In the genomic region with DNA sequence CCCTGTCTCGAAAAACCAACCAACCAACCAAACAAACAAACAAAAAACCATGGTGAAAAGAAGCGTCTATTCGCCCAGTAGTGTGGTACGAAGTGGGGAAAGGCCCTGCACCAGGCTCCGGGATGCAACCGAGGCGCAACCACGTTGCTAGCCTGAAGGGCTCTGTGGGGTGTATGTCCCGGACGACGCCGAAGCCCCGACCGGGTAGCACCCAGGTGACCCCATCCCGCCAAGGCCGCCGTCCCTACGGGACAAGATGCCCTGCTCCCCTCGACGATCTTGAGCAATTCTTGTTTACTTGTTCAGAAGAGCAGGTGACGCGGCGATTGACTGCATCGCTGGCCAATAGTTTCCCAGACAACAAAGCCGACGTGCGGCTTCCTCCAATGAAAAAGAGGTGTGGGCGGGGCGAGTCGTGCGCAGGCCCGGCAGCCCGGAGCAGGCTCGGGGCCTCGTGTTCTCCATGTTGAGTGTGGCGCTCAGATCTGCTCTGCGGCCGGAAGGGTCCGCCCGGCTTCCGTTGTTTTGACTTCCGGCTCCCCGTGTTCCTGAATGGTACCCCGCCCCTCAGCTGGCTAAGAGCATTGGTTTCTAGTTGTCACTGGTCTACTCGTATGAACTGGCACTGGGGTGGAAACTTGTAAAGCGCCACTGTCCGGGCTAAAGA, we compare ENCODE assay signal across 8 mouse cellular contexts. TPM values are rescaled to one million over a fixed set of nuclear protein-coding genes. Genes with fewer than 3 reads are reported as not detected.
DNase-seq lines count a peak whose midpoint lies in the region; ATAC-seq and TF ChIP-seq lines count a peak whose summit lies in the region.

No protein-coding gene starts in this region.

- peak overlapping the region; percentile 74 for H3K9ac ChIP-seq in MEL (ENCODE audit: control insufficient read depth, low read depth, low read length, poor library complexity, severe bottlenecking)
- peak overlapping the region; percentile 66 for H3K9ac ChIP-seq in forebrain, postnatal 0 days
- H3K9ac ChIP-seq in lung, embryonic 15.5 days: peak overlapping the region; percentile 53

- TF ChIP-seq RAD21 in MEL (IDR thresholded peaks at IDR 0.05; ENCODE audit: low read depth, low read length): no peak

- ATAC-seq in forebrain, postnatal 0 days: peak; percentile 97
- peak; percentile 95 for ATAC-seq in lung, embryonic 15.5 days (ENCODE audit: borderline replicate concordance, extremely low read depth, low FRiP score, low TSS enrichment)

- peaks cover 12 to 32% of the 10 kb centered on the region in 2 experiments for H3K4me1 ChIP-seq in MEL (ENCODE audit: control insufficient read depth in 1 of 2, insufficient read depth in 2 of 2, low read length in 2 of 2)
- peaks cover 11% of the 10 kb centered on the region; the same call in 1 of the 2 replicates for H3K4me1 ChIP-seq in cerebellum, adult 2 months (ENCODE audit: control insufficient read depth, insufficient read depth, low read length)
- H3K4me1 ChIP-seq in forebrain, postnatal 0 days (ENCODE audit: insufficient read depth): peaks cover 2% of the 10 kb centered on the region; the same call in 1 of the 2 replicates
- peaks cover 19% of the 10 kb centered on the region; the same call in 1 of the 2 replicates for H3K4me1 ChIP-seq in lung, embryonic 15.5 days

- peaks cover 0 to 23% of the 10 kb centered on the region in 2 experiments; a peak in 2 of 4 replicates for H3K36me3 ChIP-seq in MEL (ENCODE audit: control insufficient read depth in 1 of 2, insufficient read depth in 2 of 2, low read length in 2 of 2)
- H3K36me3 ChIP-seq in forebrain, postnatal 0 days (ENCODE audit: insufficient read depth): no peaks in the 10 kb centered on the region
- no peaks in the 10 kb centered on the region for H3K36me3 ChIP-seq in lung, embryonic 15.5 days

- peaks cover under 1% of the 10 kb centered on the region; the same call in 1 of the 2 replicates for H3K79me2 ChIP-seq in MEL (ENCODE audit: control insufficient read depth, insufficient read depth, low read length, poor library complexity)

- H3K9me3 ChIP-seq in MEL (replicated peaks; ENCODE audit: insufficient read depth, low read length): no peaks in the 10 kb centered on the region
- H3K9me3 ChIP-seq in forebrain, postnatal 0 days (ENCODE audit: low read length): no peaks in the 10 kb centered on the region
- no peaks in the 10 kb centered on the region for H3K9me3 ChIP-seq in lung, embryonic 15.5 days

- peak in 1 of 2 experiments; percentile 63; a peak in 1 of 4 replicates for TF ChIP-seq POLR2A in MEL (IDR thresholded peaks at IDR 0.05; ENCODE audit: control insufficient read depth in 1 of 2, insufficient read depth in 1 of 2, low read depth in 1 of 2, low read length in 2 of 2, poor library complexity in 1 of 2)
- peak; percentile 94 for TF ChIP-seq POLR2A in cerebellum, adult 2 months (IDR thresholded peaks at IDR 0.05; ENCODE audit: borderline replicate concordance, insufficient read depth, low read length)

- WGBS in cerebellum, adult 2 months: under 1% methylated on average over 47 of the region's 47 CpGs
- 2% methylated on average over 47 of the region's 47 CpGs for WGBS in forebrain, postnatal 0 days
- WGBS in lung, embryonic 15.5 days: under 1% methylated on average over 47 of the region's 47 CpGs

- H3K4me2 ChIP-seq in forebrain, postnatal 0 days (ENCODE audit: low read depth): peak overlapping the region; percentile 65
- peak overlapping the region; percentile 72 for H3K4me2 ChIP-seq in lung, embryonic 15.5 days

- peak; percentile 99 for DNase-seq in MEL (ENCODE audit: low read depth, low spot score)
- DNase-seq in cerebellum, adult 2 months: peak; percentile 100
- DNase-seq in forebrain, postnatal 0 days: peak; percentile 99
- peak; percentile 100 for DNase-seq in heart, postnatal 4 days
- DNase-seq in layer of hippocampus, adult 8-10 months (ENCODE audit: low spot score in 2 of 2): peak; percentile 99 to 100
- DNase-seq in ovary, adult 18-20 months (ENCODE audit: low spot score): peak; percentile 99
- peak; percentile 99 for DNase-seq in thymus, postnatal 0 days (ENCODE audit: low spot score)

- no peaks in the 10 kb centered on the region for H3K27me3 ChIP-seq in MEL (ENCODE audit: control insufficient read depth in 1 of 2, insufficient read depth in 2 of 2, low read length in 2 of 2)
- no peaks in the 10 kb centered on the region for H3K27me3 ChIP-seq in cerebellum, adult 2 months (ENCODE audit: control insufficient read depth, insufficient read depth, low read length)
- no peaks in the 10 kb centered on the region for H3K27me3 ChIP-seq in forebrain, postnatal 0 days (ENCODE audit: insufficient read depth, low read length)
- no peaks in the 10 kb centered on the region; the same call in 1 of the 2 replicates for H3K27me3 ChIP-seq in lung, embryonic 15.5 days

- peak in 1 of 2 experiments; percentile 41; a peak in 2 of 4 replicates for TF ChIP-seq EP300 in MEL (IDR thresholded peaks at IDR 0.05; ENCODE audit: low read depth in 1 of 2, low read length in 2 of 2)

- no peak for TF ChIP-seq CTCF in MEL (IDR thresholded peaks at IDR 0.05 in 2 of 3, conservative IDR thresholded peaks at IDR 0.05 in 1 of 3; ENCODE audit: control insufficient read depth in 1 of 3, insufficient read depth in 1 of 3, low read depth in 2 of 3, low read length in 3 of 3, poor library complexity in 1 of 3, severe bottlenecking in 1 of 3)
- TF ChIP-seq CTCF in cerebellum, adult 2 months (IDR thresholded peaks at IDR 0.05; ENCODE audit: borderline replicate concordance, insufficient read depth, low read depth, low read length): no peak
- no peak for TF ChIP-seq CTCF in forebrain, postnatal 0 days (IDR thresholded peaks at IDR 0.05; ENCODE audit: low read depth)

- H3K27ac ChIP-seq in MEL (ENCODE audit: control insufficient read depth, low read depth, low read length): peak overlapping the region; percentile 64
- H3K27ac ChIP-seq in cerebellum, adult 2 months (ENCODE audit: insufficient read depth, low read length): peak overlapping the region; percentile 99
- peak overlapping the region; percentile 78 for H3K27ac ChIP-seq in forebrain, postnatal 0 days (ENCODE audit: low read depth, low read length)
- H3K27ac ChIP-seq in lung, embryonic 15.5 days: no peak overlapping the region

- peak overlapping the region; percentile 77 to 78 for H3K4me3 ChIP-seq in MEL (ENCODE audit: control insufficient read depth in 1 of 2, insufficient read depth in 1 of 2, low read depth in 2 of 2, low read length in 2 of 2)
- H3K4me3 ChIP-seq in cerebellum, adult 2 months (replicated peaks; ENCODE audit: insufficient read depth, low read depth, low read length): peak overlapping the region; percentile 95
- peak overlapping the region; percentile 59 for H3K4me3 ChIP-seq in forebrain, postnatal 0 days (ENCODE audit: low read depth, low read length)
- H3K4me3 ChIP-seq in lung, embryonic 15.5 days: peak overlapping the region; percentile 55

TF ChIP-seq in MEL, 35 proteins besides CTCF, POLR2A, EP300 and RAD21 (continues in another document):
- TF ChIP-seq MXI1 (IDR thresholded peaks at IDR 0.05; ENCODE audit: low read depth, low read length): peak; percentile 77
- peak; percentile 98 for TF ChIP-seq ELF1 (IDR thresholded peaks at IDR 0.05; ENCODE audit: low read depth, low read length)
- peak; percentile 69 for TF ChIP-seq MAX (IDR thresholded peaks at IDR 0.05; ENCODE audit: low read length)
- TF ChIP-seq TCF12 (IDR thresholded peaks at IDR 0.05; ENCODE audit: low read depth, low read length): peak; percentile 44; the same call in 1 of the 2 replicates
- no peak for TF ChIP-seq JUND (IDR thresholded peaks at IDR 0.05; ENCODE audit: low read depth, low read length)
- no peak for TF ChIP-seq MEF2A (IDR thresholded peaks at IDR 0.05; ENCODE audit: extremely low read depth, insufficient replicate concordance, low read depth, low read length, poor library complexity, severe bottlenecking)
- TF ChIP-seq UBTF (IDR thresholded peaks at IDR 0.05; ENCODE audit: borderline replicate concordance, insufficient read depth, low read depth, low read length): no peak

RNA-seq across cellular contexts. Expression of gene Map1lc3b, which starts 4.9 kb away (rescaled TPM):
- 56.4 and 61.0 TPM in 2 replicates for total RNA-seq in MEL (2012; rRNA removed)
- 10 to 100 TPM in 1 of 2 experiments, not detected in 1; 68.8 TPM for polyA plus RNA-seq in MEL (2012; ENCODE audit: insufficient read depth in 1 of 2, insufficient read length in 2 of 2, low read depth in 1 of 2, low replicate concordance in 2 of 2, missing spikeins in 1 of 2)
- 138 and 154 TPM in 2 replicates for polyA plus RNA-seq in cerebellum, adult 2 months (2012; rRNA removed)
- total RNA-seq in forebrain, postnatal 0 days (2014; rRNA removed): 262 and 284 TPM in 2 replicates
- polyA plus RNA-seq in forebrain, postnatal 0 days (2015; fragmentation: Nextera tagmentation; extraction: Ambion mirVana): 386 and 390 TPM in 2 replicates
- total RNA-seq in heart, postnatal 4 days (2021): 100 to 1,000 TPM; 130 to 135 TPM
- 100 to 1,000 TPM; 143 to 187 (median 172) TPM for total RNA-seq in layer of hippocampus, adult 8-10 months (2022)
- polyA plus RNA-seq in lung, embryonic 15.5 days (2015; fragmentation: Nextera tagmentation; extraction: Ambion mirVana): 199 and 200 TPM in 2 replicates
- 325 and 329 TPM in 2 replicates for polyA plus RNA-seq in thymus, postnatal 0 days (2015; fragmentation: Nextera tagmentation; extraction: Ambion mirVana)

RNA-seq across cellular contexts. Expression of gene Fbxo31, which starts 6.7 kb away (rescaled TPM):
- 13.9 and 16.0 TPM in 2 replicates for total RNA-seq in MEL (2012; rRNA removed)
- polyA plus RNA-seq in MEL (2012; ENCODE audit: insufficient read depth in 1 of 2, insufficient read length in 2 of 2, low read depth in 1 of 2, low replicate concordance in 2 of 2, missing spikeins in 1 of 2): 10 to 100 TPM in 1 of 2 experiments, not detected in 1; 35.3 TPM
- polyA plus RNA-seq in cerebellum, adult 2 months (2012; rRNA removed): 64.2 and 67.9 TPM in 2 replicates
- 52.1 and 58.3 TPM in 2 replicates for total RNA-seq in forebrain, postnatal 0 days (2014; rRNA removed)
- 31.5 and 38.2 TPM in 2 replicates for polyA plus RNA-seq in forebrain, postnatal 0 days (2015; fragmentation: Nextera tagmentation; extraction: Ambion mirVana)
- total RNA-seq in heart, postnatal 4 days (2021): 10 to 100 TPM; 13.8 to 17.3 TPM
- 100 to 1,000 TPM in 3 of 4 experiments, 10 to 100 TPM in 1; 96.9 to 103 (median 102) TPM for total RNA-seq in layer of hippocampus, adult 8-10 months (2022)
- 15.9 and 17.3 TPM in 2 replicates for polyA plus RNA-seq in lung, embryonic 15.5 days (2015; fragmentation: Nextera tagmentation; extraction: Ambion mirVana)
- 14.3 and 18.3 TPM in 2 replicates for polyA plus RNA-seq in thymus, postnatal 0 days (2015; fragmentation: Nextera tagmentation; extraction: Ambion mirVana)

RNA-seq across cellular contexts. Expression of gene 1700018B08Rik, which starts 41.2 kb away (rescaled TPM):
- not detected in 2 replicates for total RNA-seq in MEL (2012; rRNA removed)
- not detected for polyA plus RNA-seq in MEL (2012; ENCODE audit: insufficient read depth in 1 of 2, insufficient read length in 2 of 2, low read depth in 1 of 2, low replicate concordance in 2 of 2, missing spikeins in 1 of 2)
- not detected in 2 replicates for polyA plus RNA-seq in cerebellum, adult 2 months (2012; rRNA removed)
- not detected in 2 replicates for total RNA-seq in forebrain, postnatal 0 days (2014; rRNA removed)
- not detected in 2 replicates for polyA plus RNA-seq in forebrain, postnatal 0 days (2015; fragmentation: Nextera tagmentation; extraction: Ambion mirVana)
- not detected for total RNA-seq in heart, postnatal 4 days (2021)
- total RNA-seq in layer of hippocampus, adult 8-10 months (2022): not detected
- not detected in 2 replicates for polyA plus RNA-seq in lung, embryonic 15.5 days (2015; fragmentation: Nextera tagmentation; extraction: Ambion mirVana)
- polyA plus RNA-seq in thymus, postnatal 0 days (2015; fragmentation: Nextera tagmentation; extraction: Ambion mirVana): not detected in 2 replicates
